Mouse (Mus musculus) stomach, embryonic 16.5 days (tissue): ENCODE results near the gene Tmem132a. TPM values are rescaled to one million over a fixed set of nuclear protein-coding genes. Genes with fewer than 3 reads are reported as not detected.

Experiments
- ATAC-seq: fragments of 200-750 bp; cut with Nextera tagmentation; 2 replicates; pipeline ENCODE4 v1.8.0; 2017; ENCODE audit warnings: moderate number of reproducible peaks, moderate TSS enrichment; ENCODE audit not compliant: insufficient read depth, low FRiP score
- H3K27ac ChIP-seq: fragments of 300-500 bp; sonication (generic); 2 replicates; pipeline ENCODE4 v1.5.1; 2014; ENCODE audit warnings: low read length
- H3K27me3 ChIP-seq: fragments of 300-500 bp; sonication (generic); 2 replicates; pipeline ENCODE4 v1.6.1; 2014; ENCODE audit warnings: low read length, control low read depth, mixed read lengths; ENCODE audit not compliant: control insufficient read depth, insufficient read depth
- H3K36me3 ChIP-seq: fragments of 300-500 bp; sonication (generic); 2 replicates; pipeline ENCODE4 v1.6.1; 2014; ENCODE audit warnings: low read length; ENCODE audit not compliant: control insufficient read depth, insufficient read depth
- H3K4me1 ChIP-seq: fragments of 300-500 bp; sonication (generic); 2 replicates; pipeline ENCODE4 v1.6.1; 2014; ENCODE audit warnings: low read length, control low read depth, mixed read lengths; ENCODE audit not compliant: control insufficient read depth, insufficient read depth
- H3K4me2 ChIP-seq: fragments of 300-500 bp; sonication (generic); 2 replicates; pipeline ENCODE4 v1.6.1; 2014; ENCODE audit warnings: low read depth, low read length, mixed read lengths
- H3K4me3 ChIP-seq: fragments of 300-500 bp; sonication (generic); replicated peaks from 2 replicates; pipeline ENCODE4 v1.5.1; 2014; ENCODE audit warnings: mild to moderate bottlenecking, low read length
- H3K9ac ChIP-seq: fragments of 300-500 bp; sonication (generic); 2 replicates; pipeline ENCODE4 v1.6.1; 2014; ENCODE audit warnings: low read length
- H3K9me3 ChIP-seq: fragments of 300-500 bp; sonication (generic); replicated peaks from 2 replicates; pipeline ENCODE4 v1.6.1; 2016; ENCODE audit warnings: low read length, control low read depth; ENCODE audit not compliant: control insufficient read depth
- WGBS: fragments of 180-500 bp; shearing (Covaris S2); extraction: QIAGEN DNeasy Blood & Tissue Kit; methylation state at CpG from one replicate; pipeline ENCODE4 v1.1.7; 2014; 5-methylcytosine and 5-hydroxymethylcytosine counted together
- polyA plus RNA-seq: library from polyadenylated mRNA; unstranded; fragments of >200 nt; fragmentation: Nextera tagmentation; extraction: Ambion mirVana; gene quantifications from 2 replicates; pipeline ENCODE4 v1.2.1, GENCODE M21; 2015

Tmem132a gene
- polyA plus RNA-seq, 1 experiment from 2014 or later, result 66.3 TPM

- H3K9ac ChIP-seq, result peak overlapping the region; percentile 55
- peak; percentile 88 for ATAC-seq
- peaks cover 28% of the 10 kb centered on the region for H3K36me3 ChIP-seq
- H3K27ac ChIP-seq, result peak overlapping the region; percentile 94
- H3K9me3 ChIP-seq, result no peaks in the 10 kb centered on the region
- WGBS, result 34% methylated on average over 7 of the region's 7 CpGs
- peaks cover 26% of the 10 kb centered on the region for H3K4me1 ChIP-seq
- H3K4me3 ChIP-seq, result no peak overlapping the region
- H3K27me3 ChIP-seq, result no peaks in the 10 kb centered on the region
- peak overlapping the region; percentile 20 for H3K4me2 ChIP-seq
Observed at GRCm38 (mm10) chr19:10904927-10905727, 35.4 kb upstream of the Tmem132a start.

GRCm38 (mm10) chr19:10904512-10904911 lies 34.8 kb upstream of the Tmem132a start:
- no peaks in the 10 kb centered on the region for H3K9me3 ChIP-seq
- H3K4me3 ChIP-seq, result no peak overlapping the region
- peaks cover 24% of the 10 kb centered on the region for H3K4me1 ChIP-seq
- ATAC-seq, result no peak
- peak overlapping the region; percentile 88 for H3K27ac ChIP-seq
- H3K4me2 ChIP-seq, result no peak overlapping the region
- no peaks in the 10 kb centered on the region for H3K27me3 ChIP-seq
- no peak overlapping the region for H3K9ac ChIP-seq
- 61% methylated on average over 5 of the region's 5 CpGs for WGBS
- H3K36me3 ChIP-seq, result peaks cover 30% of the 10 kb centered on the region

- no peak overlapping the region for H3K4me3 ChIP-seq
Observed at GRCm38 (mm10) chr19:10901046-10901445, 31.3 kb upstream of the Tmem132a start.

GRCm38 (mm10) chr19:10900315-10900714 lies 30.6 kb upstream of the Tmem132a start:
- WGBS, result 78% methylated on average over 6 of the region's 6 CpGs
- H3K9ac ChIP-seq, result no peak overlapping the region
- H3K27ac ChIP-seq, result no peak overlapping the region
- no peak overlapping the region for H3K4me2 ChIP-seq
- peaks cover 25% of the 10 kb centered on the region for H3K4me1 ChIP-seq
- no peaks in the 10 kb centered on the region for H3K9me3 ChIP-seq
- H3K36me3 ChIP-seq, result peaks cover 22% of the 10 kb centered on the region
- no peak overlapping the region for H3K4me3 ChIP-seq
- H3K27me3 ChIP-seq, result no peaks in the 10 kb centered on the region
- ATAC-seq, result no peak

More at GRCm38 (mm10) chr19:10901046-10901445, 31.3 kb upstream of the Tmem132a start:
- WGBS, result 90% methylated on average over 5 of the region's 5 CpGs
- Histone ChIP-seq H3K27me3 (no peaks in the 10 kb centered on the region), H3K4me1 (peaks cover 29% of the 10 kb centered on the region), H3K9me3 (no peaks in the 10 kb centered on the region), H3K4me2 (no peak overlapping the region), H3K36me3 (peaks cover 22% of the 10 kb centered on the region), H3K9ac (no peak overlapping the region), H3K27ac (no peak overlapping the region)
- ATAC-seq, result no peak

- peaks cover 17% of the 10 kb centered on the region for H3K4me1 ChIP-seq
- peaks cover 19% of the 10 kb centered on the region for H3K36me3 ChIP-seq
Observed at GRCm38 (mm10) chr19:10897491-10897890, 27.8 kb upstream of the Tmem132a start.

GRCm38 (mm10) chr19:10896849-10897248 lies 27.1 kb upstream of the Tmem132a start:
- Histone ChIP-seq H3K27ac (0 out of 2 replicates have a peak overlapping the region, but pooled peaks have one; percentile 8), H3K4me2 (peak overlapping the region; percentile 89), H3K9me3 (no peaks in the 10 kb centered on the region), H3K36me3 (peaks cover 12% of the 10 kb centered on the region), H3K4me3 (peak overlapping the region; percentile 93), H3K27me3 (no peaks in the 10 kb centered on the region), H3K9ac (peak overlapping the region; percentile 92), H3K4me1 (peaks cover 17% of the 10 kb centered on the region)
- WGBS, result 65% methylated on average over 7 of the region's 7 CpGs
- no peak for ATAC-seq

More at GRCm38 (mm10) chr19:10897491-10897890, 27.8 kb upstream of the Tmem132a start:
- Histone ChIP-seq H3K9me3 (no peaks in the 10 kb centered on the region), H3K4me2 (no peak overlapping the region), H3K27ac (no peak overlapping the region), H3K4me3 (no peak overlapping the region), H3K9ac (no peak overlapping the region), H3K27me3 (no peaks in the 10 kb centered on the region)
- 82% methylated on average over 8 of the region's 8 CpGs for WGBS
- ATAC-seq, result no peak

GRCm38 (mm10) chr19:10895708-10896107 lies 26.0 kb upstream of the Tmem132a start:
- WGBS, result under 1% methylated on average over 16 of the region's 16 CpGs
- H3K4me1 ChIP-seq, result peaks cover 17% of the 10 kb centered on the region
- peak overlapping the region; percentile 92 for H3K9ac ChIP-seq
- peak overlapping the region; percentile 94 for H3K27ac ChIP-seq
- H3K9me3 ChIP-seq, result no peaks in the 10 kb centered on the region
- H3K4me3 ChIP-seq, result peak overlapping the region; percentile 93
- H3K27me3 ChIP-seq, result no peaks in the 10 kb centered on the region
- peak overlapping the region; percentile 89 for H3K4me2 ChIP-seq
- ATAC-seq, result peak; percentile 14; the same call in 1 of the 2 replicates
- H3K36me3 ChIP-seq, result peaks cover 7% of the 10 kb centered on the region; the same call in 1 of the 2 replicates

- Histone ChIP-seq H3K36me3 (peaks cover under 1% of the 10 kb centered on the region; the same call in 1 of the 2 replicates), H3K27ac (peak within 1 kb of the TSS; percentile 94), H3K9ac (peak within 1 kb of the TSS; percentile 92), H3K4me2 (peak within 1 kb of the TSS; percentile 89), H3K4me3 (peak within 1 kb of the TSS; percentile 93), H3K9me3 (no peaks in the 10 kb centered on the region), H3K27me3 (no peaks in the 10 kb centered on the region), H3K4me1 (peaks cover 17% of the 10 kb centered on the region)
- under 1% methylated on average over 43 of the region's 43 CpGs for WGBS
- peak; percentile 95 for ATAC-seq
Observed at GRCm38 (mm10) chr19:10895016-10895528, 25.3 kb upstream of the Tmem132a start, which contains the start of gene Prpf19. Gene Prpf19 (plus strand): TSS chr19:10895231.

GRCm38 (mm10) chr19:10892201-10892600 lies 22.5 kb upstream of the Tmem132a start:
- Histone ChIP-seq H3K9ac (no peak overlapping the region), H3K4me3 (no peak overlapping the region), H3K36me3 (no peaks in the 10 kb centered on the region), H3K4me2 (no peak overlapping the region), H3K9me3 (no peaks in the 10 kb centered on the region), H3K27ac (no peak overlapping the region), H3K4me1 (peaks cover 14% of the 10 kb centered on the region), H3K27me3 (no peaks in the 10 kb centered on the region)
- WGBS, result 77% methylated on average over 3 of the region's 3 CpGs
- ATAC-seq, result no peak
